Mouse (Mus musculus) c-Kit-positive CD71-positive TER-119-positive erythroid progenitor cells, embryonic 14.5 days (primary cell): ENCODE data around the gene Carmil2.
A peak's percentile ranks its signal among the peaks of the same experiment; 100 is the strongest.

Source experiments
- DNase-seq: peaks from one replicate; pipeline ENCODE4 v3.0.0-alpha.2; 2013; ENCODE audit warnings: low spot score

The Carmil2 gene

DNA sequence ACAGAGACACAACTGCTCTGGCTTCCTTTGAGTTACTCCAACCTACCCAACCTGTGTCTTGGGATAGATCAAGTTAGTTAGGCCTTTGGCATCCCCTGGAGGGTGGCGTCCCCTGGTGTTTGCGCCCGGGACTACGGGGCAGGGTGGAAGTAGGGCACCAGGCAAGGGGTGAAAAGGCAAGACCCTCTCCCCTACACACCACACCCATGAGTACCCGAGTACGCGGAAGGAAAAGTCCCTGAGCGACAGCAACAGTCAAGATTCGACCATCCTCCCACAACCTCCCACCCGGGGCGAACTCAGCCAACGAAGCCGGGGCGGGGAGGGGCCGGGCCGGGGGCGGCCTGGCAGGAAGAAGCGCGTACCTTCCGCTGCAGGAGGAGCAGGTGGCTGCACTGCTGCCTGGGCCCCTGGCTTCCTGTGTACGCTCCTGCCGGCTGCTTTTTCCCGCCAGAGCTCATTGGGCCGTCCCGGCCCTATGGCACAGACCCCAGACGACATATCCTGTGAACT lies at the start of gene Carmil2:
TSS of gene Carmil2 (plus strand) at position 479 of the 513 bp plus-strand sequence.
- DNase-seq = no peak

DNA sequence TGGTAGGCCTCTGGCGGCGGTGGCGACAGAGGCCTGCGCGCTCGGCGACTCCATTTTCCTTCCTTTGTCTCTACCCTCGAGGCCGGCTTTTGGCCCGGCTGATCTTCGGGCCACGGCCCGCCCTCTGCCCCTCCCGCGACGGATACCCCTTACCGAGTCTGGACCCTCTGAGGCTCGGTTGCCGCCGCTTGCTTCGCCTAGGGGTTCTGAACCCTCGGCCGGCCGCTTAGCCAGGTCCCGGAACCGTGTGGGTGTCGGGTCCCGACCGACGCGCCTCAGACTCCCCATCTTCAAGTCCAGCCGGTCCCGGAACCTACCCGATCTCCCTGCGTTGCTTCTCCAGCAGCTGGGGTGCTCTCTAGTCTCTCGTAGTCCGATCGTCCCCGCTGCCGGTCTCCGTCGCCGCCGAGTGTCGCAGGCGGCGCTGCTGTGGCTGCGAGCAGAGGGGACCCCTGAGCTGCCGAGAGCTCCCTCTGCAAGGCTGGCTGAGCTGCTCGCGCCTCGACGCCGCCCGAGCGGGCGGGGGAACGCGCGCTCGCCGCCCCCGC lies 49.0 kb upstream of the Carmil2 start, which contains the start of gene Agrp:
TSS of gene Agrp (minus strand) at position 431 of the 548 bp plus-strand sequence.
- DNase-seq = peak; percentile 45

DNA sequence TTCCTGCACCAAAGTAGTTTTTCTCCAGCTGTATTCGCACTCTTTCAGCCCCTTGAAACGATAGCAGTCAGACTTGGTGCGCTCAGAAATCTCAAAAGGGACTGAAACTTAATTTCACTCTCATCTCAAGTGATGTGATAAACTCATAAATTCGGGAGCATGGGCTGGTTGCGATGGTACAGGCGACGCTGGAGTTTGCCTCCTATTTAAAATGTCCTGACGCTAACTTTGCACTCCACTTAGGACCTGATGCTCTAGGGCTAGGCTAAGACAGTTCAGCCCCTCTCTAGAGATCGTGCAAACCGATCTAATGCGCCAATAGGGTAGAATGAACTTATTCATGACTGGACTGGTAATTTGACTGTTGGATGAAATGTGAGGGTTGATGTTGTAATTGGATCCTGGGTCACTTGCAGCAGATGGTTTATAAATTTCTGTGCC lies 48.5 kb upstream of the Carmil2 start:
- peak; percentile 56 for DNase-seq

DNA sequence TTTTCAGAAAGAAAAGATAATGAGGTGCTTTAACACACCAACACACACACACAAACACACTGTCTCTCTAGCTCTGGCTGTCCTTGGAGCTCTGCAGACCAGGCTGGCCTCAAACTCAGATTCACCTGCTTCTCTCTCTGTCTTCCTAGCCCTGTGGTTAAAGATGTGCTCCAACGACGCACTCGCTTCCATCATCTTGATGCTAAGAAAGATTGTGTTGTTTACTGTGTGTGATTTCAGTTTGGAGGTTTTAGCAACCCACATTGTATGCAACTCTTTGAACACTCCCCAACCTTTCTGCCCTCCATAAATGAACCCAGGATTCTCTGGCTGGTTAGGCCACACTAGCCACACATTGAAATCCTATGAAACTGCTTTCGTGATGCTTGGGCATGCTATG lies 47.6 kb upstream of the Carmil2 start:
- no peak for DNase-seq

DNA sequence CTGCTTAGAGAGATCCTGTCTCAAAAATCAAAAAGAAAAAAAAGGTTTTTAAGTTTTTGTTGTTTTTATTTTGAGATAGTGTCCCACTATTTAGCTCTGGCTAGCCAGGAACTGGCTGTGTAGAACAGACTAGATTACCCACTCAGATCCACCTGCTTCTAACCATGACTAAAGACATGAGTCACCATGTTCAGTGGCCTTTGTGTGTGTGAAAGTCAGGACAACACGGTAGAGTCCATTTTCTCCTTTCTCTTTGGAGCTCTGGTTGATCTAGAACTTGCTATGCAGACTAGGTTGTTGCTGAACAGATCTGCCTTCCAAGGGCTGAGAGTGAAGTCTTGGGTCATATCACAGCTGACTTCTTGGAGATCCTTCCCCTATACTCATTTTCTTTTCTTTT lies 46.2 kb upstream of the Carmil2 start:
- no peak for DNase-seq

DNA sequence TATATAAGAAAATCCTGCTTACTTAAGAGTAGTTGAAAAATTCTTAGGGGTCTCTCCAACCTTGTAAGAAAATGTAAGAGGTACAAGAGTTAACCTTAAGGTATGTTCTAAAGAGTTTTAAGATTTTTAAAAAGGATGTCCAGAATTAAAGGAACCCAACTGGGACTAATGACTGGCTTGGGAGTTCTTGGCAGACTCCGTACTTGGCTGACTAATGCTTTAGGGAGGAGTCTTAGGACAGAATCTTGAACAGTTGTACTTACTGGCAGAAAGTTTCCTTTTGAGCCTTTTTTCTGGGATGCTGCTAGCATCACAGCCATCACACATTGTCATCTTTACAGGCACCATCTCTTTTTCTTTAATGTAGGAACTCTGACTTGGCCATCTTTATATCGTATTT lies 45.6 kb upstream of the Carmil2 start:
- DNase-seq = no peak

DNA sequence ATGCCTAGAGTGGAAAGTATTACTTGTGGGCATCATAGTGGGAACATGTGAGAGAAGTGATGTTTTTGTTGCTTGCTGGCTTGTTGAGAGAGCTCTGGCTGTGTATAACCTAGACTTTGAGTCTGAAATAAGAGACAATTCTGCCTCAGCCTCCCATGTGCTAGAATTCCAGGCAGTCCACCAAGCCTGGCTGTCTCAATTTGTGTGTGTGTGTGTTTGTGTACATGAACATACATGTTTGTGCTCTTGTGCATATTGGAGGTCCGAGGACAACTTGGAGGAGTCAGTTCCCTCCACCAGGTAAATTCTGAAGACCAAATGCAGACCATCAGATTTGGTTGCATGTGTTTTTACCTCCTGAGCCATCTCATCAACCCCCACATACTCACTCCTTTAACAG lies 40.9 kb upstream of the Carmil2 start:
- no peak for DNase-seq

DNA sequence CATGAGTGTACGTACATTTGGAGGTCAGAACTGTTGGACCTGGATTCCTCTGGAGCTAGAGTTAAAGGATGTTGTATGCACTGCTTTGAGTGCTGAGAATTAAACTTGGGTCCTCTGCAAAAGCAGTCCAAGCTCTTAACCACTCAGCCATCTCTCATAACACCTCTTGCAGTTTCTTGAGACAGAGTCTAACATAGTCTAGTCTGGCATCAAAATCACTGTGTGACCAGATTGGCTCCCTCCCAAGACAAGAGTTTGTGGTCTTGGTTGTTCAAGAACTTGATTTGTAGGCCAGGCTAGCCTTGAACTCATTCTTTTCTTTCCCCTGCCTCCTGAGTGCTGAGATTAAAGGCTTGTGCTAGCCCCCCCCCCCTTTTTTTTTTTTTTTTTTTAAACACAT lies 37.1 kb upstream of the Carmil2 start:
- no peak for DNase-seq

DNA sequence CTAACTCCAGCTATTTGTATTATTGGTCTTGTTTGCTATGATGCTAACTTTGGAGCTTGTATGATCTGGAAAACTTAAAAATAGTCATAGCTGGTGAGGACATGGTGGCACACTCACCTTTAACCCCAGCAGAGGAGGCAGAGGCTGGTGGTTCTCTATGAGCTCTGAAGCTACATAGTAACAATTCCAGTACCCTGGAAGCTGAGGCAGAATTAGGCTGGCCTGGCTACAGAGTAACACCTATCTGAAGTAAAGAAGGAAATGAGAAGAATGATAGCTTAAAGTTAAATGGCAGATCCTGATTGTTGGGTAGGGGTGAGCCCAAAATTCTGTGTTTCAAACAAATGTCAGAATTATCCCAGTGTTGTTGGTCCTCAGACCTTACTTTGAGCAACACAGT lies 28.4 kb upstream of the Carmil2 start:
- no peak for DNase-seq

DNA sequence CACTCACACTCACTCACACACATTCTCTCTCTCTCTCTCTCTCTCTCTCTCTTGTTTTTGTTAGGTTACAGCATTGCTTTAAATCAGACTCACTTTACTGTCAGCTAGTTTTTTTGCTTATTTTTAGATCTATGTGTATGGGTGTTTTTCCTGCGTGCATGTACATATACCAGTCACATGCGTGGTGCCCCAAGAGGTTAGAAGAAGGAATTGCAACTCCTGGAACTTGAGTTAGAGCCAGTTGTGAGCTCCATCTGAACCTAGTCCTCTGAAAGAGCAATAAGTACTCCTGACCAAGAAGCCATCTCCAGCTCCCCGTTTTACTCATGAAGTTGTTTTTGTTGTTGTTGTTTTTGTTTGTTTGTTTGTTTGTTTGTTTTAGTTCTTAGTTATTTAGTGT lies 24.9 kb upstream of the Carmil2 start:
- DNase-seq = no peak

DNA sequence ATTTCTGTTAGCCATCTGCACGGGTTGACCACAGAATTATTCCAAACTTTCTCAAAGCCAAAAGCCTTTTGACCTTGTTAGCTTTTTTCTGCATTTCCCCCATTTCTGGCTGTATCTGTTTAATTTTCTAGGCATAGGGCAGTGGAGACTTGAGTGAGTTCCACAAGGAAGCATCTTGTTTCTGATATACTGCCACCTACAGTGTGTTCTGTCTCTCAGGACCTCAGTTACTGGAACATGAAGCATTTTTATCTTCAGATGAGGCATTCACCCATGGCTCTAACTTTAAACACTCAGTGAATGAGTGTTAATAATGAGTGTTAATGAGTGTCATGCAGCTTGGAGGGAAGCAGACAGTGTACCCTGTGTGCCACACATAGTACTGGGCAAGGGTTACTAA lies 8.2 kb upstream of the Carmil2 start:
- DNase-seq = no peak

DNA sequence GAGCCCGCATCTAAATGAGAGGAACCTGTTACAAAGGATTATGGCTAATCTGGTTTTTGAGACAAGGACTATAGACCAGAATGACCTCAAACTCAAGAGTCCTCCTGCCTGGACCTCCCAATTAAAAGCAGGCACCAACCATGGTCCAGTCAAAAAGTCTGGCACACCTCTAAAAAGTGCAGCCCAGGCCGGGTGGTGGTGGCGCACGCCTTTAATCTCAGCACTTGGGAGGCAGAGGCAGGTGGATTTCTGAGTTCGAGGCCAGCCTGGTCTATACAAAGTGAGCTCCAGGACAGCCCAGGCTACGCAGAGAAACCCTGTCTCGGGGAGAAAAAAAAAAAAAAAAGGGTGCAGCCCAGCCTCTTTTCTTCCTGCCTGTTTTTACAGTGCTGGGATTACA lies 749 bp upstream of the Carmil2 start:
- DNase-seq = no peak

DNA sequence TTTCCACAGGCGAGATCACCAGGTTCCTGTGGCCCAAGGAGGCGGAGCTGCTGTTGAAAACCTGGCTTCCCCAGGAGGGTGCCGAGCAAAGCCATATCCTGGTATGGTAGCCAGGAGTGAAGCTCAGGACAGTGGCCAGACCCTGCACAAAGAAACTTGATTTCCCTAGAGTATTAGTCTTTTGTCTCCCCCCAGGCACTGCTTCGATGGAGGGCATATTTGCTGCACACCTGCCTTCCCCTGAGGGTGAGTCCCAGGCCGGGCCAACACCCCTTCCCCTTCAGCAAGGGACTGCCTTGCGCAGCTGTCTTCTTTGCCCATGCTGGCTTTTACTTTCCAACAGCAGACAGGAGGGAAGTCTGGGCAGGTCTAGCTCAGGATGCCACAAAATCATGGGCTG lies 477 bp downstream of the Carmil2 start:
- DNase-seq = no peak

DNA sequence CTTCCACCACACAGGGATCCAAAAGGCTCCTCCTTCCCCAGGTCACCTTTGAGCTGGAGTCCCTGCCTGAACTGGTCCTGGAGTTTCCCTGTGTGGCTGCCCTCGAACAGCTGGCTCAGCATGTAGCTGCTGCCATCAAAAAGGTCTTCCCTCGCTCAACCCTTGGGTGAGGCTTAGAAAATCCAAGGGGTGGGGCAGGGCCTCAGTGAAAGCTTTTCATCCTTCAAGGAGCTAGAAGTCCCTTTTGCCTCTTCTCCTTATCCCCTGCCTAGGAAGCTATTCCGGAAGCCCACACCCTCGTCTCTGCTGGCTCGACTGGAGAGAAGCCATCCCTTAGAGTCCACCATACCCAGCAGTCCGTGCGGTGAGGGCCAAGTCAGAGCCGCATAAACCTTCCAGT lies 1.4 kb downstream of the Carmil2 start:
- no peak for DNase-seq

DNA sequence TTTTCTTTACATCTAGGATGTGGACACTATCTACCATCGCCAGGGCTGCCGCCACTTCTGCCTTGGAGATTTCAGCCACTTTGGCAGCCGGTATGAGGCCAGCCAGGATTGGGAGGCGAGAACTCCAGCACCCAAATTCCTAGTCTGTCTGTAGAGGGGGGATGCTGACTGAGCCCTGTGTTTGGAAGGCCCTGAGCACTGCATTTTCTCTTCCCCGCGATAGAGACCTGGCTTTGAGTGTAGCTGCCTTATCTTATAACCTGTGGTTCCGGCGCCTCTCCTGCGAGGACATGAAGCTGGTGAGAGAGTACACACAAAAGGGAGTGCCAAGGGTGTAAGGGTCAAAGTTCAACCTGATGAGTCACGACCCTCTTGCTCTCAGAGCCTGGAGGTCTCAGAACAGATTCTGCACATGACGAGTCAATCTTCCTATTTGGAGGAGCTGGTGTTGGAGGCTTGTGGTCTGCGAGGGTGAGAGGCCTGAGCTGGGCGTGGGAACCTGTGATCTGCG lies 2.2 kb downstream of the Carmil2 start:
- DNase-seq = no peak

DNA sequence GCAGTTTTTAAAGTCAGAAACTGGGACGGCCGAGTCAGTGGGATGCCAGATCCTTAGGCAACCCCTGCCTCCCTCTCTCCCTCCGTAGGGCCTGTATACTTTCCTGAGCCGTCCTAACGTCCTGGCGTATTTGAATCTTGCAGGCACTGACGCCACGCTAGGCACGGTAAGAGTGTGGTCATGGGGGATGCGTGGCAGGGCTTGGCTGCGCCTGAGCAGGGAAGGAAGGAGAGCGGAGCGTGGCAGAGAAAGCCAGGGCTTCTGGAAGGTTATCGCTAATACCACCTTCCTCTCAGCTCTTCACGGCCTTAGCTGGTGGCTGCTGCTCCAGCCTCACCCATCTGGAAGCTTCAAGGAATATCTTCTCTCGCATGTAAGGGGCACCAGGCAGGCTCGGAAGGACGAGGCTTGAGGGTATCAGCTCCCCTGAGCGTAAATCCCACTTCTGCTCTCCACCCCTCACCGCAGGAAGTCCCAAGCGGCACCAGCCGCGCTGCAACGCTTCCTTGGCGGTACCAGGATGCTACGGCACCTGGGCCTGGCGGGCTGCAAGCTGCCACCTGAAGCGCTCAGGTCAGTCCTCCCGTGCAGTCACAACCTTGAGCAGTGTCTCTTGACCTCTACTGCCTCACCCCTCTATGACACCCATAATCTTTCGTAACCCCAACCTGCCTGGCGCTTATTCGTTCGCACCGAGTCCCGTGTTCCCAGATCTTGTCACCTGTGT lies 3.3 kb downstream of the Carmil2 start:
- no peak for DNase-seq

DNA sequence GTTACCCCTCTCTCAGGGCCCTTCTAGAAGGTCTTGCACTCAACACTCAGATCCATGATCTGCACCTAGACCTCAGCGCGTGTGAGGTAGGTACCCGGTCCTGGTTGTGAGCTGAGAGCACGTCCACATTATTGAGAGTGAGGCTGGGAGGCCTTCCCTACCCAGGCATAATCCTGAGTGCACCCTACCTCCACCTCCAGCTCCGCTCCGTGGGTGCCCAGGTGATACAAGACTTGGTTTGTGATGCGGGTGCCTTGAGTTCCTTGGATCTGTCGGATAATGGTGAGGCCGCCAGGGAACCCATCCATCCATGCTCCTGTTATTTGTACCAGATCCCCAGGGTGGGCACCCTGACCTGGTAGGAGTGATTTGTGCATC lies 3.9 kb downstream of the Carmil2 start:
- DNase-seq = no peak

DNA sequence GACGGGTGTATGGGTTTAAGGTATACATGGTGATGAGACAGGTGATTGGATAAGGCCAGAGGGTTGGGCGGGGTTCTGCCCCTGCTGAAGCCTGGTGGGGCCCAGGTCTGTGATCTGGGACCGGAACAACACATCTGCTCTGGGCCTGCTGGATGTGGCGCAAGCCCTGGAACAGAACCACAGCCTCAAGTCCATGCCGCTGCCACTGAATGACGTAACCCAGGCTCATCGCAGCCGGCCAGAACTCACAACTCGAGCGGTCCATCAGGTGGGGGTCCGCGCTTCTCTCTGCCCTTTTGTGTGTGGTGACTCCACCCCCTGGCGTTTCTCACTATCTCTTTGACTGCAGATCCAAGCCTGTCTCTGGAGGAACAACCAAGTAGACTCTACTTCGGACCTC lies 4.9 kb downstream of the Carmil2 start:
- no peak for DNase-seq

DNA sequence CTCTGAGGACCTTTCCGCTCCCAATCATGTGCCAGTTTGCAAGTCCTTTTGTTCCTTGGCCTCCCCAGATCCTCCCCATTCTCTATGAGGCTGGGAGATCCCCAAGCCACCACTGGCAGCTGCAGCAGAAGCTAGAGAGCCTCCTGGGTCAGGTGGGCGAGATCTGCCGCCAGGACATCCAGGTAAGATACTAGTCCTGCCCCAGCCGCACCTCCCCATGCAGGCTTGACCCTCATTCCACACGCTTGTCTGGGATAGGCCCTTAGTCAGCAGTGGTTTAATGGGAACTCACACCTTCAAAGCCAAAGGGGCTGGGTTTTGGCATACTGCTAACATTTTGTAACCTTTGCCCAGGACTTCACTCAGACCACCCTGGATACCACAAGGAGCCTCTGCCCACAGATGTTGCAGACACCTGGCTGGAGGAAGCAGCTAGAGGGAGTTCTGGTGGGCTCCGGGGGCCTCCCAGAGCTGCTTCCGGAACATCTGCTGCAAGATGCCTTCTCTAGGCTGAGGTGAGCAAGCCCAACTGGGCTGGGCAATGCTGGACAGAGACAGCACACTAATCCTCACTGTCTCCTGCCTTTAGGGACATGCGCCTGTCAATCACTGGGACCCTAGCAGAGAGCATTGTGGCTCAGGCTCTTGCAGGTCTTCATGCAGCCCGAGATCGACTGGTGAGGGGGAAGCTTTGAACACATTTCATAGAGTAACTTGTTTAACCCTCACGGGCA lies 6.5 kb downstream of the Carmil2 start:
- no peak for DNase-seq

DNA sequence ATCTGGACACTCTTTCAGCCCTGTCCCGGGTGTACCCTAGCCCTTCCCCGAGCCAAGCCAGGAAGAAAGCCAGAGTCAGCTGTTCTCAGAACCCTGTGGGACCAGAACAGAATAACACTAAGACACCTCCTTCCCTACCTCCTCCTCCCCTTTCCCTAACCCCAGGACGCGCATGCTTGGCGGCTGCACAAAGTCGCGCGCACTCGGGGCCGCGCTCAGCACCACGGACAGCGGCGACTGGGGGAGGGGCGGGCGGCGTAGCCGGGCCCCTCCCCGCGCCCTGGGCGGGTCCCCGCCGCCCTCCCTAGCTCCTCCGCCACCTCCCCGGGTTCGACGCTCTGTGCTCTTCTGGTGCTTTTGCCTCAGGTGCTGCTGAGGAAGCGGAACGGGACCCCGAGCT lies 7.6 kb downstream of the Carmil2 start:
- DNase-seq = peak; percentile 53

DNA sequence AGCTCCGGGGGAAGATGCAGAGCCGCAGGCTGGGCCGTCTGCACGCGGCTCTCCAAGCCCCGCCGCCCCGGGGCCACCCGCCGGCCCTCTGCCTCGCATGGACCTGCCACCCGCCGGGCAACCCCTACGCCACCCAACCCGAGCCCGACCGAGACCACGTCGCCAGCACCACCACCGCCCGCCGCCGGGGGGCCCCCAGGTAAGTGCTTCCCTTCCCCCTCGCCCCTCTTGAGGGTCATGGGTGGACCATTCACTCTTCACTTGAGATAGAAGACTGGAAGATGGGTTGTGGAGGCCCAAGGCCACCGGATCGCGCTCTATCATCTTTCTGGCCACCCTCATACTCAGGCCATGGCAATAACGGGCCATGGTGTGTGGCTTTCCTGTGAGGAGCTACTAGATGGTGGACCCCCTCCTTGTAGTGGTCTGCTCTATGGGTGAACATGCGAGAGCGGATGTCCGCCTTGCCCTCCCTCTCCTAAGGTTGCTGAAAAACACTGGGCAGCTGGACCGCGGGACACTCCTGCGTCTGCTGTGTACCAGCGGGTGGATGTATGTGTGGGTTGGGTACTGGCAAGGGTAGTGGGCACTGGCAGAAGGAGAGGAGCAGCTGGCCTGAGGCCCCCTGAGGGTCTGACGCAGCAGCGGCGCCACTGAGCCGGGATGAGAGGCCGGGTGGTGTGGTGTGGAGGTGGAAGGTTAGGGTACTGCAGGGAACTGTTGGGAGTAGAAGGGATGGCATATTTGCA lies 8.2 kb downstream of the Carmil2 start:
- DNase-seq = no peak

DNA sequence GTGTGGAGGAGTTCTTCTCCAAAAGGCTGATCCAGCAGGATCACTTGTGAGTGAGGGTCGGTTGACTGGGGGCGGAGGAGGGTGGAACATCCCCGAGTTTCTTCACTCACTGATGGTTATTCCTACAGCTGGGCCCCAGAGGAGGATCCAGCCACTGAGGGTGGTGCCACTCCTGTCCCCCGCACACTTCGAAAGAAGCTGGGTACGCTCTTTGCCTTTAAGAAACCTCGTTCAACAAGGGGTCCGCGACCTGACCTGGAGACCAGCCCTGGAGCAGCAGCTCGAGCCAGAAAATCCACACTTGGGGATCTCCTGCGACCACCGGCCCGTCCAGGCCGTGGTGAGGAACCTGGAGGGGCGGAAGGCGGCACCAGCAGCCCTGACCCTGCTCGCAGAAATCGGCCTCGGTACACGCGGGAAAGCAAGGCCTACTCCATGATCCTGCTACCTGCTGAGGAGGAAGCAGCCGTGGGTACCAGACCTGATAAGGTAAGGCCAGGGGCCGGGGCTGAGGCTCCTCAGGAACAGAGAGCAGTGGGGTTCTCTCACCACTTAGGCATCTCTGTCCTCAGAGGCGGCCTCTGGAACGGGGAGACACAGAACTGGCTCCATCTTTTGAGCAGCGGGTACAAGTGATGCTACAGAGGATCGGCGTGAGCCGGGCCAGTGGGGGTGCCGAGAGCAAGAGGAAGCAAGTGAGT lies 9.2 kb downstream of the Carmil2 start:
- DNase-seq = no peak
